Mouse (Mus musculus) liver (tissue): ENCODE measurements around the gene A530084C06Rik.

Experiments used
- DNase-seq: peaks from one replicate; pipeline ENCODE4 v3.0.0-alpha.2; 2020; ENCODE audit warnings: mixed read lengths

A530084C06Rik gene

GRCm38 (mm10) chr13:31534726-31535125 lies 24.4 kb downstream of the A530084C06Rik start:
- no peak for DNase-seq

GRCm38 (mm10) chr13:31531651-31532061 lies 27.5 kb downstream of the A530084C06Rik start:
- DNase-seq: no peak

- no peak for DNase-seq
These were observed 27.9 kb downstream of the A530084C06Rik start for GRCm38 (mm10) chr13:31531186-31531585.

GRCm38 (mm10) chr13:31524976-31525375 lies 34.2 kb downstream of the A530084C06Rik start:
- DNase-seq: no peak

GRCm38 (mm10) chr13:31518971-31519370 lies 40.2 kb downstream of the A530084C06Rik start:
- DNase-seq: no peak

GRCm38 (mm10) chr13:31518411-31518886 lies 40.7 kb downstream of the A530084C06Rik start:
- DNase-seq: peak; percentile 8

GRCm38 (mm10) chr13:31515261-31515660 lies 43.9 kb downstream of the A530084C06Rik start:
- DNase-seq: no peak

GRCm38 (mm10) chr13:31506494-31507167 lies 52.5 kb downstream of the A530084C06Rik start:
- no peak for DNase-seq
